20 mouse cellular contexts compared by ENCODE assay signal in the genomic region with DNA sequence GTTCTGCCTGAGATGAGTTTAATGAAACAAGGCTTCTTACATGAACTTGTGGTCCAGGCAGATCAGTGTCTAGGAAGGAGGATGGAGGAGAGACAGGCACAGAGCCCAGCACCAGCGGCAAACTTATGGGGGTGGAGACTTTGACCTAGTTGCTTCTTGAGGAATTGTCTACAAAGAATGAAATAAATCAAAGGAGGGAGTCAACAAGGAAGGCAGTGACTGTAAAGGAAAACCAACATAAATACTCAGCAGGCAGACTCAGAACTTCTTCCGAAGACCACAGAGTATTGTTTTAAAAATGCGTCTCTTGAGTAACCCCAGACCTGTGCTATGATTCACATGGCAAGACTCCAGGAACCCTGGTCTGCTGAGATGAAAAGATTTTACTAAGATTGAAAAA.
DNase-seq lines count a peak whose midpoint lies in the region; ATAC-seq and TF ChIP-seq lines count a peak whose summit lies in the region.
"Had no signal": no experiment of that assay in that cellular context is flagged by ENCODE, and none has a peak within 500 bp of the region (broad histone marks: within the 10 kb centered on the region; RNA-seq: fewer than 3 reads in every experiment).

No protein-coding gene starts in this region.

- H3K9ac ChIP-seq in kidney, postnatal 0 days (ENCODE audit: low read depth, low read length), result no peak overlapping the region
- H3K9ac ChIP-seq: embryonic facial prominence, embryonic 12.5 days; forebrain, embryonic 12.5 days had no signal

- H3K4me2 ChIP-seq in kidney, postnatal 0 days (ENCODE audit: low read length), result no peak overlapping the region
- H3K4me2 ChIP-seq: embryonic facial prominence, embryonic 12.5 days; forebrain, embryonic 12.5 days had no signal

- DNase-seq in kidney, postnatal 0 days (ENCODE audit: low spot score), result peak; percentile 67
- DNase-seq in kidney, postnatal 10 days, result no peak
- peak; percentile 33 for DNase-seq in NIH3T3 (ENCODE audit: low read depth)
- DNase-seq in brain, embryonic 14.5 days (ENCODE audit: low read depth), result peak; percentile 12
- no peak for DNase-seq in cerebellum, adult 8-10 months
- no peak for DNase-seq in cerebellum, postnatal 25 days
- DNase-seq in B cell, adult 2 months, result no peak
- DNase-seq: adrenal gland, adult 2 months; adrenal gland, postnatal 10 days; adrenal gland, postnatal 25 days; cerebellum, adult 11-12 months; cerebellum, adult 2 months; cerebellum, adult 9-11 months; cerebellum, postnatal 14 days had no signal

- H3K36me3 ChIP-seq in kidney, postnatal 0 days (ENCODE audit: insufficient read depth, low read length), result no peaks in the 10 kb centered on the region
- H3K36me3 ChIP-seq: embryonic facial prominence, embryonic 10.5 days; embryonic facial prominence, embryonic 12.5 days; forebrain, embryonic 10.5 days; forebrain, embryonic 12.5 days had no signal

- H3K4me1 ChIP-seq in kidney, postnatal 0 days (replicated peaks; ENCODE audit: insufficient read depth, low read length), result no peaks in the 10 kb centered on the region
- H3K4me1 ChIP-seq: embryonic facial prominence, embryonic 12.5 days; forebrain, embryonic 10.5 days; forebrain, embryonic 12.5 days had no signal

- H3K4me3 ChIP-seq in kidney, postnatal 0 days (replicated peaks; ENCODE audit: low read depth, low read length), result no peak overlapping the region
- H3K4me3 ChIP-seq: embryonic facial prominence, embryonic 10.5 days; embryonic facial prominence, embryonic 12.5 days; erythroblast, embryonic 14.5 days; forebrain, embryonic 10.5 days; forebrain, embryonic 12.5 days had no signal

- no peak for TF ChIP-seq POLR2A in brain, embryonic 14.5 days (IDR thresholded peaks at IDR 0.05; ENCODE audit: borderline replicate concordance, extremely low read depth, insufficient read depth, insufficient read length, poor library complexity, severe bottlenecking)

- no peaks in the 10 kb centered on the region for H3K27me3 ChIP-seq in kidney, postnatal 0 days (ENCODE audit: insufficient read depth, low read length)
- H3K27me3 ChIP-seq: embryonic facial prominence, embryonic 12.5 days; forebrain, embryonic 12.5 days had no signal

- ATAC-seq in kidney, postnatal 0 days (replicated peaks; ENCODE audit: low FRiP score, low read depth), result no peak
- ATAC-seq: forebrain, embryonic 14.5 days had no signal

- 9% methylated on average over 3 of the region's 3 CpGs for WGBS in kidney, postnatal 0 days

- no peaks in the 10 kb centered on the region for H3K9me3 ChIP-seq in kidney, postnatal 0 days (replicated peaks; ENCODE audit: low read length)
- H3K9me3 ChIP-seq: embryonic facial prominence, embryonic 12.5 days had no signal

- TF ChIP-seq CTCF in kidney, postnatal 0 days (IDR thresholded peaks at IDR 0.05; ENCODE audit: low read depth), result no peak
- TF ChIP-seq CTCF in brain, embryonic 14.5 days (IDR thresholded peaks at IDR 0.05; ENCODE audit: borderline replicate concordance, extremely low read depth, insufficient read depth, insufficient read length), result no peak

- no peak overlapping the region for H3K27ac ChIP-seq in kidney, postnatal 0 days
- H3K27ac ChIP-seq: embryonic facial prominence, embryonic 10.5 days; embryonic facial prominence, embryonic 12.5 days; forebrain, embryonic 10.5 days; forebrain, embryonic 12.5 days had no signal

Comparison
In these comparisons a context has a peak if more than half of its experiments do, and no peak if none do; other contexts are left out.
1. DNase-seq: peak in kidney, postnatal 0 days (single experiment), NIH3T3 (single experiment) and brain, embryonic 14.5 days (single experiment); none in kidney, postnatal 10 days (single experiment), cerebellum, adult 8-10 months (single experiment), cerebellum, postnatal 25 days (0 of 2) and B cell, adult 2 months (0 of 2).